Mouse (Mus musculus): ENCODE data around the gene Gm4070.
"Not testable (repeated sequence)": the region's sequence is repeated elsewhere in the genome, so short reads cannot be mapped to it uniquely, and the experiment has no call there.

DNA sequence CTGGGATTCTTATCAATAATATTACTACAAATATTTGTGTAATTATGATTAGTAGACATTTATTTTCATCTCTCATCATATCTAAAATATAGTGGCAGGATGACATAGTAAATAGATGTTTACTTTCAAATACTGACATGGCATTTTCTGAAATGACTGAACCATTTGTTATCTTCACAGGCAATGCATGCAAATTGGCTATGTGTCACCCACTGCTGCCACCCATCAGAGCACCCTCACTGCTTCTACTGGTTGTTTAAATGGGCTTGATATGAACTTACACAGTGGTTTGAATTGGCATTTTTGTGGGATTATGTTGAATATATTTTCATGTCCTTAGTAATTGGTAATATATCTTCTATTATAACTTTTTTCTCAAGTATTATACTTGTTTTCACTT lies 773 bp upstream of the Gm4070 start:
- not testable (repeated sequence) for TF ChIP-seq POLR2A (IDR thresholded peaks at IDR 0.05; ENCODE audit: low read depth, low read length); CTCF (IDR thresholded peaks at IDR 0.05; ENCODE audit: borderline replicate concordance, insufficient read depth, low read length)
